8 mouse cellular contexts compared by ENCODE assay signal in genomic region chr9:14380386-14381285, GRCm38 (mm10). TPM values are rescaled to one million over a fixed set of nuclear protein-coding genes. Genes with fewer than 3 reads are reported as not detected.
DNase-seq lines count a peak whose midpoint lies in the region; ATAC-seq and TF ChIP-seq lines count a peak whose summit lies in the region.

No protein-coding gene starts in this region.

- H3K27me3 ChIP-seq in hindbrain, postnatal 0 days (ENCODE audit: insufficient read depth, low read length), result no peaks in the 10 kb centered on the region

- peak; percentile 80 for DNase-seq in T-cell, adult 2 months (ENCODE audit: low spot score)
- DNase-seq in cerebellum, postnatal 4 days (ENCODE audit: low spot score in 2 of 2), result peak; percentile 59 to 78
- DNase-seq in gastrocnemius, adult 2 months, result peak; percentile 92
- DNase-seq in hindbrain, postnatal 0 days (ENCODE audit: low spot score), result peak; percentile 84
- DNase-seq in left cerebral cortex, adult 8-10 months (ENCODE audit: low spot score in 2 of 2), result peak; percentile 79 to 80
- peak; percentile 90 for DNase-seq in right cerebral cortex, adult 18-20 months
- DNase-seq in urinary bladder, adult 2 months (ENCODE audit: low spot score), result peak; percentile 85

- H3K9me3 ChIP-seq in hindbrain, postnatal 0 days (ENCODE audit: low read length), result no peaks in the 10 kb centered on the region

- WGBS in hindbrain, postnatal 0 days, result 1% methylated on average over 74 of the region's 76 CpGs

- intact Hi-C loops in gastrocnemius, adult 2 months (cut with DNase I), result loop anchor here (5.0 kb wide), 1 partner anchor 33 kb away; no protein-coding TSS in a partner anchor

- H3K4me2 ChIP-seq in hindbrain, postnatal 0 days (ENCODE audit: low read depth, low read length), result peak overlapping the region; percentile 90

- TF ChIP-seq CTCF in gastrocnemius, adult 2 months (IDR thresholded peaks at IDR 0.05), result peak; percentile 24; the same call in 1 of the 2 replicates
- TF ChIP-seq CTCF in hindbrain, postnatal 0 days (IDR thresholded peaks at IDR 0.05; ENCODE audit: low read depth), result no peak; the same call in 1 of the 2 replicates

- H3K36me3 ChIP-seq in hindbrain, postnatal 0 days (ENCODE audit: insufficient read depth, low read length), result no peaks in the 10 kb centered on the region

- H3K4me3 ChIP-seq in gastrocnemius, adult 2 months, result peak overlapping the region; percentile 75
- H3K4me3 ChIP-seq in hindbrain, postnatal 0 days (ENCODE audit: low read length), result peak overlapping the region; percentile 72

- peak; percentile 94 for ATAC-seq in hindbrain, postnatal 0 days
- ATAC-seq in megakaryocyte, adult 5-6 weeks (ENCODE audit: poor library complexity, severe bottlenecking), result peak; percentile 95

- H3K4me1 ChIP-seq in hindbrain, postnatal 0 days (ENCODE audit: insufficient read depth, low read length), result peaks cover 11% of the 10 kb centered on the region

- H3K9ac ChIP-seq in hindbrain, postnatal 0 days (replicated peaks; ENCODE audit: low read length), result peak overlapping the region; percentile 86

- H3K27ac ChIP-seq in gastrocnemius, adult 2 months, result peak overlapping the region; percentile 87
- H3K27ac ChIP-seq in hindbrain, postnatal 0 days, result peak overlapping the region; percentile 90

RNA-seq across cellular contexts. Expression of gene Endod1, which starts 0.7 kb away (rescaled TPM):
- total RNA-seq in gastrocnemius, adult 2 months (2021), result 1 to 10 TPM; 2.7 to 4.5 TPM
- 85.8 and 94.7 TPM in 2 replicates for total RNA-seq in hindbrain, postnatal 0 days (2014; rRNA removed)
- polyA plus RNA-seq in hindbrain, postnatal 0 days (2015; fragmentation: Nextera tagmentation; extraction: Ambion mirVana), result 40.1 and 41.1 TPM in 2 replicates
- total RNA-seq in left cerebral cortex, adult 8-10 months (2022), result 10 to 100 TPM; 78.1 to 90.6 (median 84.1) TPM
- 9.4 and 11.8 TPM in 2 replicates for total RNA-seq in megakaryocyte, adult 5-6 weeks (2015)
- 10.3 and 11.7 TPM in 2 replicates for total RNA-seq in megakaryocyte, adult 5-6 weeks (2017)
- polyA plus RNA-seq in urinary bladder, adult 2 months (2012; rRNA removed), result 40.2 and 44.1 TPM in 2 replicates

Comparison
In these comparisons a context has a peak if more than half of its experiments do, and no peak if none do; other contexts are left out.
1. Peak in every context shown above with its lines: DNase-seq, ATAC-seq, H3K4me3 ChIP-seq and H3K27ac ChIP-seq.